Mouse (Mus musculus): ENCODE data around the gene Ppil2. TPM values are rescaled to one million over a fixed set of nuclear protein-coding genes. Genes with fewer than 3 reads are reported as not detected.

Gene Ppil2
- polyA plus RNA-seq, 1 experiment from 2014 or later = 126 TPM

- no peak for ATAC-seq (replicated peaks; ENCODE audit: low FRiP score, low TSS enrichment, low read depth)
- Histone ChIP-seq H3K4me1 (replicated peaks; ENCODE audit: control insufficient read depth, insufficient read depth, low read length) (peaks cover 13% of the 10 kb centered on the region), H3K4me2 (ENCODE audit: low read length) (no peak overlapping the region), H3K36me3 (ENCODE audit: control insufficient read depth, insufficient read depth, low read length) (peaks cover 40% of the 10 kb centered on the region), H3K9me3 (ENCODE audit: control insufficient read depth, low read length) (no peaks in the 10 kb centered on the region), H3K9ac (ENCODE audit: low read length) (no peak overlapping the region), H3K4me3 (ENCODE audit: low read depth, low read length) (no peak overlapping the region), H3K27ac (ENCODE audit: low read depth) (no peak overlapping the region), H3K27me3 (replicated peaks; ENCODE audit: control insufficient read depth, insufficient read depth, low read length) (no peaks in the 10 kb centered on the region)
- DNase-seq (ENCODE audit: low spot score) = no peak
- 74% methylated on average over 13 of the region's 14 CpGs for WGBS
Observed at GRCm38 (mm10) chr16:17121569-17121968, 10.5 kb upstream of the Ppil2 start.

- no peak overlapping the region for H3K4me2 ChIP-seq (ENCODE audit: low read length)
- ATAC-seq (replicated peaks; ENCODE audit: low FRiP score, low TSS enrichment, low read depth) = no peak
- WGBS = 89% methylated on average over 5 of the region's 5 CpGs
- no peaks in the 10 kb centered on the region for H3K9me3 ChIP-seq (ENCODE audit: control insufficient read depth, low read length)
- H3K4me3 ChIP-seq (ENCODE audit: low read depth, low read length) = no peak overlapping the region
- no peak overlapping the region for H3K27ac ChIP-seq (ENCODE audit: low read depth)
- no peak for DNase-seq (ENCODE audit: low spot score)
- no peaks in the 10 kb centered on the region; the same call in 1 of the 2 replicates for H3K4me1 ChIP-seq (replicated peaks; ENCODE audit: control insufficient read depth, insufficient read depth, low read length)
- peaks cover 75% of the 10 kb centered on the region for H3K36me3 ChIP-seq (ENCODE audit: control insufficient read depth, insufficient read depth, low read length)
- H3K9ac ChIP-seq (ENCODE audit: low read length) = no peak overlapping the region
- no peaks in the 10 kb centered on the region for H3K27me3 ChIP-seq (replicated peaks; ENCODE audit: control insufficient read depth, insufficient read depth, low read length)
Observed at GRCm38 (mm10) chr16:17117309-17117799, 6.3 kb upstream of the Ppil2 start.

- 75% methylated on average over 4 of the region's 4 CpGs for WGBS
- peaks cover 74% of the 10 kb centered on the region for H3K36me3 ChIP-seq (ENCODE audit: control insufficient read depth, insufficient read depth, low read length)
- H3K4me2 ChIP-seq (ENCODE audit: low read length) = no peak overlapping the region
- H3K27ac ChIP-seq (ENCODE audit: low read depth) = no peak overlapping the region
- no peak overlapping the region for H3K4me3 ChIP-seq (ENCODE audit: low read depth, low read length)
- H3K4me1 ChIP-seq (replicated peaks; ENCODE audit: control insufficient read depth, insufficient read depth, low read length) = 0 out of 2 replicates have a peak, but pooled peaks cover 1% of the 10 kb centered on the region
- DNase-seq (ENCODE audit: low spot score) = no peak
- no peak overlapping the region for H3K9ac ChIP-seq (ENCODE audit: low read length)
- H3K9me3 ChIP-seq (ENCODE audit: control insufficient read depth, low read length) = no peaks in the 10 kb centered on the region
- ATAC-seq (replicated peaks; ENCODE audit: low FRiP score, low TSS enrichment, low read depth) = no peak
- no peaks in the 10 kb centered on the region for H3K27me3 ChIP-seq (replicated peaks; ENCODE audit: control insufficient read depth, insufficient read depth, low read length)
Observed at GRCm38 (mm10) chr16:17104600-17104999, 6.5 kb downstream of the Ppil2 start.

GRCm38 (mm10) chr16:17102630-17103220 lies 8.3 kb downstream of the Ppil2 start:
- Histone ChIP-seq H3K4me3 (ENCODE audit: low read depth, low read length) (no peak overlapping the region), H3K4me2 (ENCODE audit: low read length) (no peak overlapping the region), H3K9ac (ENCODE audit: low read length) (no peak overlapping the region), H3K27me3 (replicated peaks; ENCODE audit: control insufficient read depth, insufficient read depth, low read length) (no peaks in the 10 kb centered on the region), H3K9me3 (ENCODE audit: control insufficient read depth, low read length) (no peaks in the 10 kb centered on the region), H3K27ac (ENCODE audit: low read depth) (no peak overlapping the region), H3K36me3 (ENCODE audit: control insufficient read depth, insufficient read depth, low read length) (peaks cover 81% of the 10 kb centered on the region), H3K4me1 (replicated peaks; ENCODE audit: control insufficient read depth, insufficient read depth, low read length) (no peaks in the 10 kb centered on the region)
- 72% methylated on average over 7 of the region's 7 CpGs for WGBS
- ATAC-seq (replicated peaks; ENCODE audit: low FRiP score, low TSS enrichment, low read depth) = no peak
- DNase-seq (ENCODE audit: low spot score) = no peak

- WGBS = 86% methylated on average over 3 of the region's 3 CpGs
- Histone ChIP-seq H3K9me3 (ENCODE audit: control insufficient read depth, low read length) (no peaks in the 10 kb centered on the region), H3K4me2 (ENCODE audit: low read length) (no peak overlapping the region), H3K36me3 (ENCODE audit: control insufficient read depth, insufficient read depth, low read length) (peaks cover 88% of the 10 kb centered on the region), H3K4me1 (replicated peaks; ENCODE audit: control insufficient read depth, insufficient read depth, low read length) (no peaks in the 10 kb centered on the region), H3K9ac (ENCODE audit: low read length) (no peak overlapping the region), H3K27me3 (replicated peaks; ENCODE audit: control insufficient read depth, insufficient read depth, low read length) (no peaks in the 10 kb centered on the region), H3K4me3 (ENCODE audit: low read depth, low read length) (no peak overlapping the region), H3K27ac (ENCODE audit: low read depth) (no peak overlapping the region)
- DNase-seq (ENCODE audit: low spot score) (no peak), ATAC-seq (replicated peaks; ENCODE audit: low FRiP score, low TSS enrichment, low read depth) (no peak)
Observed at GRCm38 (mm10) chr16:17096938-17097337, 14.1 kb downstream of the Ppil2 start.

GRCm38 (mm10) chr16:17088346-17088745 lies 22.7 kb downstream of the Ppil2 start:
- no peak overlapping the region for H3K4me3 ChIP-seq (ENCODE audit: low read depth, low read length)
- no peak overlapping the region for H3K4me2 ChIP-seq (ENCODE audit: low read length)
- no peaks in the 10 kb centered on the region for H3K27me3 ChIP-seq (replicated peaks; ENCODE audit: control insufficient read depth, insufficient read depth, low read length)
- no peaks in the 10 kb centered on the region for H3K4me1 ChIP-seq (replicated peaks; ENCODE audit: control insufficient read depth, insufficient read depth, low read length)
- DNase-seq (ENCODE audit: low spot score) (no peak), ATAC-seq (replicated peaks; ENCODE audit: low FRiP score, low TSS enrichment, low read depth) (no peak)
- H3K36me3 ChIP-seq (ENCODE audit: control insufficient read depth, insufficient read depth, low read length) = peaks cover 100% of the 10 kb centered on the region
- H3K9me3 ChIP-seq (ENCODE audit: control insufficient read depth, low read length) = no peaks in the 10 kb centered on the region
- 75% methylated on average over 3 of the region's 3 CpGs for WGBS
- no peak overlapping the region for H3K9ac ChIP-seq (ENCODE audit: low read length)
- H3K27ac ChIP-seq (ENCODE audit: low read depth) = no peak overlapping the region

GRCm38 (mm10) chr16:17086669-17087193 lies 24.3 kb downstream of the Ppil2 start:
- peaks cover 96% of the 10 kb centered on the region for H3K36me3 ChIP-seq (ENCODE audit: control insufficient read depth, insufficient read depth, low read length)
- no peak for ATAC-seq (replicated peaks; ENCODE audit: low FRiP score, low TSS enrichment, low read depth)
- DNase-seq (ENCODE audit: low spot score) = no peak
- no peak overlapping the region for H3K27ac ChIP-seq (ENCODE audit: low read depth)
- H3K9ac ChIP-seq (ENCODE audit: low read length) = no peak overlapping the region
- H3K4me2 ChIP-seq (ENCODE audit: low read length) = no peak overlapping the region
- no peaks in the 10 kb centered on the region for H3K9me3 ChIP-seq (ENCODE audit: control insufficient read depth, low read length)
- no peak overlapping the region for H3K4me3 ChIP-seq (ENCODE audit: low read depth, low read length)
- no peaks in the 10 kb centered on the region for H3K27me3 ChIP-seq (replicated peaks; ENCODE audit: control insufficient read depth, insufficient read depth, low read length)
- no peaks in the 10 kb centered on the region for H3K4me1 ChIP-seq (replicated peaks; ENCODE audit: control insufficient read depth, insufficient read depth, low read length)
- 77% methylated on average over 13 of the region's 13 CpGs for WGBS

- H3K4me2 ChIP-seq (ENCODE audit: low read length) = no peak overlapping the region
- peaks cover 91% of the 10 kb centered on the region for H3K36me3 ChIP-seq (ENCODE audit: control insufficient read depth, insufficient read depth, low read length)
- ATAC-seq (replicated peaks; ENCODE audit: low FRiP score, low TSS enrichment, low read depth) (no peak), DNase-seq (ENCODE audit: low spot score) (no peak)
- WGBS = 53% methylated on average over 3 of the region's 3 CpGs
- no peak overlapping the region for H3K27ac ChIP-seq (ENCODE audit: low read depth)
- H3K27me3 ChIP-seq (replicated peaks; ENCODE audit: control insufficient read depth, insufficient read depth, low read length) = no peaks in the 10 kb centered on the region
- H3K9ac ChIP-seq (ENCODE audit: low read length) = no peak overlapping the region
- no peaks in the 10 kb centered on the region for H3K9me3 ChIP-seq (ENCODE audit: control insufficient read depth, low read length)
- H3K4me1 ChIP-seq (replicated peaks; ENCODE audit: control insufficient read depth, insufficient read depth, low read length) = no peaks in the 10 kb centered on the region
- no peak overlapping the region for H3K4me3 ChIP-seq (ENCODE audit: low read depth, low read length)
Observed at GRCm38 (mm10) chr16:17086241-17086640, 24.8 kb downstream of the Ppil2 start.

GRCm38 (mm10) chr16:17085636-17086035 lies 25.4 kb downstream of the Ppil2 start:
- WGBS = 84% methylated on average over 4 of the region's 4 CpGs
- no peaks in the 10 kb centered on the region for H3K27me3 ChIP-seq (replicated peaks; ENCODE audit: control insufficient read depth, insufficient read depth, low read length)

More at GRCm38 (mm10) chr16:17085636-17086035, 25.4 kb downstream of the Ppil2 start:
- Histone ChIP-seq H3K4me1 (replicated peaks; ENCODE audit: control insufficient read depth, insufficient read depth, low read length) (no peaks in the 10 kb centered on the region), H3K4me2 (ENCODE audit: low read length) (no peak overlapping the region), H3K9me3 (ENCODE audit: control insufficient read depth, low read length) (no peaks in the 10 kb centered on the region), H3K9ac (ENCODE audit: low read length) (no peak overlapping the region), H3K4me3 (ENCODE audit: low read depth, low read length) (no peak overlapping the region), H3K36me3 (ENCODE audit: control insufficient read depth, insufficient read depth, low read length) (peaks cover 88% of the 10 kb centered on the region), H3K27ac (ENCODE audit: low read depth) (no peak overlapping the region)
- ATAC-seq (replicated peaks; ENCODE audit: low FRiP score, low TSS enrichment, low read depth) (no peak), DNase-seq (ENCODE audit: low spot score) (no peak)
